Mouse (Mus musculus) liver, embryonic 16.5 days (tissue): ENCODE measurements around the gene Skap1. TPM values are rescaled to one million over a fixed set of nuclear protein-coding genes. Genes with fewer than 3 reads are reported as not detected.

Source experiments
- ATAC-seq: fragments of 200-750 bp; cut with Nextera tagmentation; 2 replicates; pipeline ENCODE4 v1.8.0; 2017; ENCODE audit warnings: low read depth, mild to moderate bottlenecking, moderate number of reproducible peaks, moderate library complexity
- H3K27ac ChIP-seq: fragments of 300-500 bp; sonication (generic); 2 replicates; pipeline ENCODE4 v1.5.1; 2014; ENCODE audit warnings: mild to moderate bottlenecking, low read length
- H3K27me3 ChIP-seq: fragments of 300-500 bp; sonication (generic); 2 replicates; pipeline ENCODE4 v1.6.1; 2014; ENCODE audit warnings: low read depth, low read length, mixed read lengths; ENCODE audit not compliant: control insufficient read depth, insufficient read depth
- H3K36me3 ChIP-seq: fragments of 300-500 bp; sonication (generic); 2 replicates; pipeline ENCODE4 v1.6.1; 2014; ENCODE audit warnings: mild to moderate bottlenecking; ENCODE audit not compliant: control insufficient read depth, insufficient read depth
- H3K4me1 ChIP-seq: fragments of 300-500 bp; sonication (generic); 2 replicates; pipeline ENCODE4 v1.6.1; 2014; ENCODE audit warnings: low read depth, low read length, mixed read lengths; ENCODE audit not compliant: control insufficient read depth
- H3K4me2 ChIP-seq: fragments of 300-500 bp; sonication (generic); 2 replicates; pipeline ENCODE4 v1.6.1; 2014; ENCODE audit warnings: low read depth, low read length, mixed read lengths
- H3K4me3 ChIP-seq: fragments of 300-500 bp; sonication (generic); 2 replicates; pipeline ENCODE4 v1.5.1; 2014; ENCODE audit warnings: low read depth, mild to moderate bottlenecking, low read length
- H3K9ac ChIP-seq: fragments of 300-500 bp; sonication (generic); 2 replicates; pipeline ENCODE4 v1.6.1; 2014; ENCODE audit warnings: low read depth, low read length
- H3K9me3 ChIP-seq: fragments of 300-500 bp; sonication (generic); replicated peaks from 2 replicates; pipeline ENCODE4 v1.6.1; 2016; ENCODE audit warnings: low read length; ENCODE audit not compliant: control insufficient read depth
- WGBS: fragments of 180-500 bp; shearing (Covaris S2); extraction: QIAGEN DNeasy Blood & Tissue Kit; methylation state at CpG from one replicate; pipeline ENCODE4 v1.1.7; 2014; ENCODE audit not compliant: insufficient replicate concordance; 5-methylcytosine and 5-hydroxymethylcytosine counted together
- polyA plus RNA-seq: library from polyadenylated mRNA; unstranded; fragments of >200 nt; fragmentation: Nextera tagmentation; extraction: Ambion mirVana; gene quantifications from 2 replicates; pipeline ENCODE4 v1.2.1, GENCODE M21; 2015

The Skap1 gene
- polyA plus RNA-seq, 1 experiment from 2014 or later = 0.12 TPM

DNA sequence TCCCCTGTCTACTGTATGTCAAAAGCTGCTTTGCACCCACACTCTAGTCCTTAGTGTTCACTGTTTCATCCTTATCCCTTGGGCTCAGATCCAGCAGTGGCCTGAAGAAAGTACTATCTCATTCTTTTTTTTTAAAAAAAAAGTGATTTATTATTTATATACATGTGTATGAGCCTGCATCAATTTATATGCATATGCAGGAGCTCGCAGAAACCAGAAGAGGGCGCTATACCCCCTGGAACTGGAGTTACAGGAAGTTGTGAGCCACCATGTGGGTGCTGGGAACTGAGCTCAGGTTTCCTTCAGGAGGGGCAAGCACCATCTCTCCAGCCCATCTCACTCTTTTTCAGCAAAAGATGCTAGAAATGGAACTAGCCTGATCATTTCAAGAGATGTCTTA lies 70.1 kb downstream of the Skap1 start:
- 45% methylated on average over 2 of the region's 2 CpGs for WGBS
- H3K27ac ChIP-seq = no peak overlapping the region
- no peaks in the 10 kb centered on the region; the same call in 1 of the 2 replicates for H3K27me3 ChIP-seq
- no peaks in the 10 kb centered on the region for H3K36me3 ChIP-seq
- ATAC-seq = no peak
- H3K9me3 ChIP-seq = no peaks in the 10 kb centered on the region
- H3K4me1 ChIP-seq = no peaks in the 10 kb centered on the region
- H3K4me3 ChIP-seq = no peak overlapping the region
- no peak overlapping the region for H3K9ac ChIP-seq
- no peak overlapping the region for H3K4me2 ChIP-seq

DNA sequence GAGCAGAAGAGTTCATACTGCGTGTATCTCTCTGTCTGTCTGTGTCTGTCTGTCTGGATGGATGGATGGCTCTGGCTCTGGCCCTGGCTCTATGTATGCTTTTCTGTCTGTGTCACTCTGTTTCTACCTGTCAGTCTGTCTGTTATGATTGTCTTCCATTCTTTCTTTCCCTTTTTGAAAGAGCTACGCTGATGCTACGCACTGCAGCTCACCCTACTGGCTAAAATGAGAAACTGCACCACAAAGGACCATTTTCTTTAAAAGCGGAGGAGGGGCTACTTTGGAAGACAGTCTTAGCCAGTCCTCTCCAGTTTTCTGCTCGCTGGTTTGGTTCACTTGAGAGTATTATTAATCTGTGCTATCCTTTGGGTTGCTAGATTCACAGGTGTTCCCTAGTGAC lies 71.8 kb downstream of the Skap1 start:
- no peak overlapping the region for H3K27ac ChIP-seq
- no peaks in the 10 kb centered on the region; the same call in 1 of the 2 replicates for H3K27me3 ChIP-seq
- no peaks in the 10 kb centered on the region for H3K9me3 ChIP-seq
- no peaks in the 10 kb centered on the region for H3K36me3 ChIP-seq
- no peak for ATAC-seq
- H3K4me2 ChIP-seq = no peak overlapping the region
- no peak overlapping the region for H3K4me3 ChIP-seq
- H3K9ac ChIP-seq = no peak overlapping the region
- no peaks in the 10 kb centered on the region for H3K4me1 ChIP-seq
- WGBS = 21% methylated on average over 5 of the region's 5 CpGs

DNA sequence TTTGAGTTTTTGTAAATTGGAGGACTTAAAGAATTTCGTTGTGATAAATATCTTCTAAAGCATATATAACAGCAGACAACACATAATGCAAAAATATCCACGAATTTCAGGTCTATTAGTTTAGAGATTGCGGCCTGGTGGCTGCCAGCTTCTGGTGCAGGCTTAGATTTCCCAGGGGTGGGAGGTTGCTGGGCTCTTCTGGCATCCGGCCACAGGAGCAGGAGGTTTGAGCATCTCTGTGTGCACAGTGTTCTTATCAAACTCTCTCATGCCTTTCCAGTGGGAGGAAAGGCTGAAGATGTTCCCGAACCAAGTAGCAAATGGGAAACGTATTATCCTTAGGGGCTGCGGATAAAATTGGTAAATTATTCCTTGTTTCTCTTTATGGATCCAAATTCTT lies 77.6 kb downstream of the Skap1 start:
- H3K9ac ChIP-seq = no peak overlapping the region
- ATAC-seq = no peak
- H3K4me2 ChIP-seq = no peak overlapping the region
- no peaks in the 10 kb centered on the region for H3K4me1 ChIP-seq
- H3K36me3 ChIP-seq = no peaks in the 10 kb centered on the region
- no peak overlapping the region for H3K27ac ChIP-seq
- WGBS = 49% methylated on average over 7 of the region's 7 CpGs
- H3K4me3 ChIP-seq = no peak overlapping the region
- no peaks in the 10 kb centered on the region for H3K9me3 ChIP-seq
- H3K27me3 ChIP-seq = no peaks in the 10 kb centered on the region; the same call in 1 of the 2 replicates

DNA sequence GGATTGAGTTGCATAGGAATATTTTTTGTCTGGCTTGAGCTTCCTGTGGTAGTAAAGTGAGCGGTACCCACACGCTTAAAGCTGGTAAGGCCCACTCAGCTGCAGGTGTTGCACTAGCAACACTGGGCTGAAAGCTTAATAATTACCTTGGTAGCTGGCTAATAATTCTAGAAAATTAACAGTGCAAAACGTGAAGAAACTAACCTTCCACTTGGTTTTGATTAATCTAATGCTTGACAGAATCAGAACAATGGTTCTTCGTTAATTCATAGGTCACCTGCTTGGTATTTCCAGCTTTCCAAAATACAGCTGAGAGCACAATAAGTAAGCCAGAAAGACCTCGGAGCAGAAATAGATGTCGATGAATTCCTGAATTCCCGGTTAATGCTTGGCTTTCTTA lies 78.2 kb downstream of the Skap1 start:
- no peak overlapping the region for H3K4me2 ChIP-seq
- 65% methylated on average over 7 of the region's 7 CpGs for WGBS
- H3K27ac ChIP-seq = no peak overlapping the region
- no peaks in the 10 kb centered on the region for H3K9me3 ChIP-seq
- ATAC-seq = no peak
- no peak overlapping the region for H3K4me3 ChIP-seq
- H3K36me3 ChIP-seq = no peaks in the 10 kb centered on the region
- H3K27me3 ChIP-seq = no peaks in the 10 kb centered on the region; the same call in 1 of the 2 replicates
- H3K9ac ChIP-seq = no peak overlapping the region
- H3K4me1 ChIP-seq = no peaks in the 10 kb centered on the region

- no peak for ATAC-seq
- Histone ChIP-seq H3K36me3 (no peaks in the 10 kb centered on the region), H3K27ac (no peak overlapping the region), H3K4me3 (no peak overlapping the region), H3K4me1 (no peaks in the 10 kb centered on the region), H3K9ac (no peak overlapping the region), H3K9me3 (no peaks in the 10 kb centered on the region), H3K4me2 (no peak overlapping the region), H3K27me3 (no peaks in the 10 kb centered on the region)
- 52% methylated on average over 8 of the region's 8 CpGs for WGBS
These were observed 82.0 kb downstream of the Skap1 start for GRCm38 (mm10) chr11:96546428-96546827.

GRCm38 (mm10) chr11:96550960-96551703 lies 86.7 kb downstream of the Skap1 start:
- no peak overlapping the region for H3K9ac ChIP-seq
- no peak for ATAC-seq
- 54% methylated on average over 9 of the region's 9 CpGs for WGBS
- no peak overlapping the region for H3K4me2 ChIP-seq
- no peak overlapping the region for H3K4me3 ChIP-seq
- H3K27ac ChIP-seq = no peak overlapping the region
- no peaks in the 10 kb centered on the region for H3K36me3 ChIP-seq
- H3K9me3 ChIP-seq = no peaks in the 10 kb centered on the region
- H3K4me1 ChIP-seq = no peaks in the 10 kb centered on the region
- H3K27me3 ChIP-seq = peaks cover 3% of the 10 kb centered on the region; the same call in 1 of the 2 replicates

GRCm38 (mm10) chr11:96553091-96553490 lies 88.7 kb downstream of the Skap1 start:
- H3K9ac ChIP-seq = no peak overlapping the region
- no peak overlapping the region for H3K4me2 ChIP-seq
- no peaks in the 10 kb centered on the region for H3K9me3 ChIP-seq
- H3K27ac ChIP-seq = no peak overlapping the region
- no peak for ATAC-seq
- 19% methylated on average over 15 of the region's 15 CpGs for WGBS
- peaks cover 3% of the 10 kb centered on the region; the same call in 1 of the 2 replicates for H3K27me3 ChIP-seq
- H3K4me3 ChIP-seq = no peak overlapping the region
- H3K36me3 ChIP-seq = no peaks in the 10 kb centered on the region
- no peaks in the 10 kb centered on the region for H3K4me1 ChIP-seq

DNA sequence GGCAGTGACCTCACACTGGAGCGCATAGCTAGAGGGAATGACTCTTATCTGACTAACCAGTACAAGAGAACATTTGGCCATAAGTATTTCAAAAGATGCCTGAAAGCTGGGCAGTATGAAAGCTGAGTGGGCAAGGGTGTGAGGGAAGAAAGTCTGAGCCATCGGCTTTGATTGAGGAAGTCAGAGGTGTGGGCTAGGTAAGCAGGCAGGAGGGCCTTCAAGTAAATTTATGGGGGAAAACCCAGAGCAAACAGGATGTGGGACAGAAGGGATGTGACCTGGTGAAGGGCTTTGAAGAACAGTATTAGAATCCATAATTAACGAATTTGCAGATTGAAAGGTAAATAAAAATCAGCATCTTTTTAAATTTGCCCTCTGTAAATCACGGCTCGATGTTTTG lies 95.8 kb downstream of the Skap1 start:
- WGBS = 45% methylated on average over 5 of the region's 5 CpGs
- ATAC-seq = no peak

GRCm38 (mm10) chr11:96564088-96564487 lies 99.7 kb downstream of the Skap1 start:
- no peaks in the 10 kb centered on the region for H3K4me1 ChIP-seq
- no peak overlapping the region for H3K4me3 ChIP-seq
- no peaks in the 10 kb centered on the region for H3K27me3 ChIP-seq
- 48% methylated on average over 1 of the region's 1 CpGs for WGBS
- no peak overlapping the region for H3K9ac ChIP-seq
- no peaks in the 10 kb centered on the region for H3K36me3 ChIP-seq
- no peaks in the 10 kb centered on the region for H3K9me3 ChIP-seq
- ATAC-seq = no peak
- H3K27ac ChIP-seq = no peak overlapping the region
- no peak overlapping the region for H3K4me2 ChIP-seq

More for the DNA sequence above, 95.8 kb downstream of the Skap1 start:
- H3K9ac ChIP-seq = no peak overlapping the region
- H3K4me3 ChIP-seq = no peak overlapping the region
- H3K9me3 ChIP-seq = no peaks in the 10 kb centered on the region
- no peak overlapping the region for H3K27ac ChIP-seq
- H3K4me2 ChIP-seq = no peak overlapping the region
- no peaks in the 10 kb centered on the region for H3K4me1 ChIP-seq
- no peaks in the 10 kb centered on the region for H3K36me3 ChIP-seq
- no peaks in the 10 kb centered on the region for H3K27me3 ChIP-seq
